Mouse (Mus musculus) midbrain, embryonic 11.5 days (tissue): ENCODE data around the gene Zfp13. TPM values are rescaled to one million over a fixed set of nuclear protein-coding genes. Genes with fewer than 3 reads are reported as not detected.

Source experiments
- ATAC-seq: fragments of 200-750 bp; cut with Nextera tagmentation; 2 replicates; pipeline ENCODE4 v1.8.0; 2017; ENCODE audit warnings: moderate TSS enrichment, moderate library complexity; ENCODE audit not compliant: low FRiP score
- DNase-seq: peaks from one replicate; pipeline ENCODE4 v3.0.0; 2015; ENCODE audit warnings: low spot score; ENCODE audit errors: missing footprints
- H3K27ac ChIP-seq: fragments of 300-500 bp; sonication (generic); 2 replicates; pipeline ENCODE4 v1.5.1; 2014; ENCODE audit warnings: low read depth, low read length
- H3K27me3 ChIP-seq: fragments of 300-500 bp; sonication (generic); 2 replicates; pipeline ENCODE4 v1.6.1; 2014; ENCODE audit warnings: mild to moderate bottlenecking, low read length, moderate library complexity, mixed read lengths; ENCODE audit not compliant: control insufficient read depth, insufficient read depth
- H3K36me3 ChIP-seq: fragments of 300-500 bp; sonication (generic); 2 replicates; pipeline ENCODE4 v1.6.1; 2014; ENCODE audit warnings: mild to moderate bottlenecking, low read length, moderate library complexity, mixed read lengths; ENCODE audit not compliant: control insufficient read depth, insufficient read depth
- H3K4me1 ChIP-seq: fragments of 300-500 bp; sonication (generic); 2 replicates; pipeline ENCODE4 v1.6.1; 2014; ENCODE audit warnings: low read length; ENCODE audit not compliant: control insufficient read depth, insufficient read depth
- H3K4me2 ChIP-seq: fragments of 300-500 bp; sonication (generic); 2 replicates; pipeline ENCODE4 v1.6.1; 2014; ENCODE audit warnings: mild to moderate bottlenecking, moderate library complexity
- H3K4me3 ChIP-seq: fragments of 300-500 bp; sonication (generic); 2 replicates; pipeline ENCODE4 v1.5.1; 2014; ENCODE audit warnings: low read depth, low read length
- H3K9ac ChIP-seq: fragments of 300-500 bp; sonication (generic); 2 replicates; pipeline ENCODE4 v1.6.1; 2014; ENCODE audit warnings: low read length
- H3K9me3 ChIP-seq: fragments of 300-500 bp; sonication (generic); 2 replicates; pipeline ENCODE4 v1.6.1; 2016; ENCODE audit warnings: low read length; ENCODE audit not compliant: control insufficient read depth
- WGBS: fragments of 180-500 bp; shearing (Covaris S2); extraction: QIAGEN DNeasy Blood & Tissue Kit; methylation state at CpG from one replicate; pipeline ENCODE4 v1.1.7; 2014; 5-methylcytosine and 5-hydroxymethylcytosine counted together
- polyA plus RNA-seq: library from polyadenylated mRNA; unstranded; fragments of >200 nt; fragmentation: Nextera tagmentation; extraction: Ambion mirVana; gene quantifications from 2 replicates; pipeline ENCODE4 v1.2.1, GENCODE M21; 2014

Zfp13 gene
- polyA plus RNA-seq, 1 experiment from 2014 or later: 16.5 TPM

GRCm38 (mm10) chr17:23555243-23555916, 43.9 kb downstream of the Zfp13 start:
- Histone ChIP-seq H3K27ac (no peak overlapping the region), H3K4me3 (no peak overlapping the region), H3K4me2 (no peak overlapping the region), H3K9ac (no peak overlapping the region), H3K9me3 (no peaks in the 10 kb centered on the region), H3K27me3 (no peaks in the 10 kb centered on the region), H3K4me1 (peaks cover 6% of the 10 kb centered on the region), H3K36me3 (peaks cover 30% of the 10 kb centered on the region; the same call in 1 of the 2 replicates)
- no peak for ATAC-seq
- 80% methylated on average over 7 of the region's 7 CpGs for WGBS
- no peak for DNase-seq

DNA sequence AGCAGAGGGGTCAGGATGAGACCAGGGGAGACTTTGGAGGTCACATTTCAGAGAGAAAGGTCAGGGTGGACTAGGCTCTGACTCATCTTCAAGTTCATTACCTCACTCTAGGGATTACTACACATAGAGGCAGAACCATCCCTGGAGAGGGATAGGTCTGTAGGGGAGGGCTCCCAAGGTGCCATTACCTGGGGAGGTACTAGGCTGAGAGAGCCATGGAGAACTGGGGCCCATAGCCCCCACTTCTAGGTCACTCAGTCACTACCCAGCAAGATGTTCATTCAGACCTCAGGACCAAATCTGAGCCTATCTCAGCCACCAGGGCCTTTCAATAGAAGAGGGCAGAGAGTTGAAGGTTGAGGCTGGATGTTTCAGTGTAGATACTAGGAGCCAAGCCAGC, 45.0 kb downstream of the Zfp13 start:
- peaks cover 26% of the 10 kb centered on the region; the same call in 1 of the 2 replicates for H3K36me3 ChIP-seq
- H3K4me3 ChIP-seq: no peak overlapping the region
- peaks cover 6% of the 10 kb centered on the region for H3K4me1 ChIP-seq
- no peak overlapping the region for H3K9ac ChIP-seq
- DNase-seq: no peak
- H3K27me3 ChIP-seq: no peaks in the 10 kb centered on the region
- H3K9me3 ChIP-seq: no peaks in the 10 kb centered on the region
- ATAC-seq: no peak
- no peak overlapping the region for H3K4me2 ChIP-seq
- H3K27ac ChIP-seq: no peak overlapping the region

GRCm38 (mm10) chr17:23553634-23554120, 45.6 kb downstream of the Zfp13 start:
- WGBS: 60% methylated on average over 1 of the region's 1 CpGs
- Histone ChIP-seq H3K4me3 (no peak overlapping the region), H3K9ac (no peak overlapping the region), H3K27ac (no peak overlapping the region), H3K4me2 (no peak overlapping the region), H3K9me3 (no peaks in the 10 kb centered on the region), H3K4me1 (peaks cover 8% of the 10 kb centered on the region), H3K27me3 (no peaks in the 10 kb centered on the region), H3K36me3 (peaks cover 19% of the 10 kb centered on the region; the same call in 1 of the 2 replicates)
- DNase-seq: no peak
- no peak for ATAC-seq

DNA sequence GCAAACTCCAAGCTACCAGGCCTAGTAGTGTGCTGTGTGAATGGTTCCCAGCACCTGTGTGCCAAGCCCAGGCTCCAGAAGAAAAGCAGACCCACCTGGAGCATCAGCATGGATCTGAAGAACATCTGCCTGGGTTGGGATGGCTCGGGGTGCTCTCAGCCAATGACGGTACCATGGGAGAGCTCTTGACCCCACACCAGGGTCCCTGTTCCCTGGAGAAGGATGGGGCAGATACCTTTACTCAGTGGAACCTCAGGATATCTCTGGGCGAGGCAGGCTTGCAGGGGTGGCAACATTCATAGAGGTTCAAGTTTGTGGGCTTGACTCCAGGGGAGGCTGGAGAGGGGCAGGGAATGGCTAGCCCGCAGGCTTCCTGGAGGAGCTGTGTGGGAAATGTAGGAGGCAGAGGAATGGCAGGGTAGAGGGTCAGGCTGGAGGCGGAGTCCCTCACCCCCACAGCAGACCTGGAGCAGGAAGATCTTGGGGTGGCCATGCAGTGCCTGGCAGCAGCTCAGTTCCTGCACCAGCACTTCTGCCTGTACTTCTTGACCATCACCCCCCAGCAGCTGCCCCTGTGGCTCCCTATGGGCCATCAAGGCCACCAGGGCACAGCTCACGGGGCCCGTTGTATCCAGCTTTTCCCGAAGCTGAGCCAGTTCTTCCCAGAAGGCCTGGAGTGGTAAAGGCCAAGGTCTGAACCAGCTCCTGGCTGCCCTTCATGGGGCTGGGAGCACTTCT, 46.2 kb downstream of the Zfp13 start:
- no peak for DNase-seq
- no peak overlapping the region for H3K9ac ChIP-seq
- H3K27me3 ChIP-seq: no peaks in the 10 kb centered on the region
- H3K4me1 ChIP-seq: peaks cover 8% of the 10 kb centered on the region
- H3K36me3 ChIP-seq: peaks cover 16% of the 10 kb centered on the region; the same call in 1 of the 2 replicates
- ATAC-seq: no peak
- no peak overlapping the region for H3K4me2 ChIP-seq
- H3K27ac ChIP-seq: no peak overlapping the region
- no peaks in the 10 kb centered on the region for H3K9me3 ChIP-seq
- 84% methylated on average over 8 of the region's 8 CpGs for WGBS
- H3K4me3 ChIP-seq: no peak overlapping the region

GRCm38 (mm10) chr17:23551963-23552362, 47.3 kb downstream of the Zfp13 start:
- Histone ChIP-seq H3K9me3 (no peaks in the 10 kb centered on the region), H3K4me2 (no peak overlapping the region), H3K27ac (no peak overlapping the region), H3K4me1 (peaks cover 8% of the 10 kb centered on the region), H3K27me3 (no peaks in the 10 kb centered on the region), H3K4me3 (no peak overlapping the region), H3K36me3 (peaks cover 5% of the 10 kb centered on the region; the same call in 1 of the 2 replicates), H3K9ac (no peak overlapping the region)
- DNase-seq: no peak
- ATAC-seq: no peak
- 58% methylated on average over 5 of the region's 5 CpGs for WGBS

DNA sequence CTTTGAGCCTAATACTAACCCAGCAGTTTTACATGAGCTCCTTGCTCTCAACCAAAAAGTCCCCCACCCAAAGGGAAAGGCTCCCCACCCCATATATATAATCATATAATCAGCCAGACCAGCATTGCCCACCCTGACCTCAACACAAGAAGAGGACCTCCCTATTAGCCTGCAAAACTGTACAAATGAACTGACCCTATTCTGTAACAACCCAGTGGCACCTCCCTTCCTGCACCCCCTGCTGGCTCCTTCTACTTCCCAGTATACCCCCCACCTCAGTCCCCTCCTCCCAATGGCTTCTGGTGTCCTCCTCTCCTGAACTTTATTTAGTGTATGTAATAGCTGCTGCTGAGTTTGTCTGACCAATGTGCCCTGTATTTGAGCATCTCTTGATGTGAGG, 47.9 kb downstream of the Zfp13 start:
- ATAC-seq (no peak), DNase-seq (no peak)
- H3K9me3 ChIP-seq: no peaks in the 10 kb centered on the region
- peaks cover 8% of the 10 kb centered on the region for H3K4me1 ChIP-seq
- H3K9ac ChIP-seq: peak overlapping the region; percentile 50; the same call in 1 of the 2 replicates
- H3K27ac ChIP-seq: no peak overlapping the region
- peak overlapping the region; percentile 55 for H3K4me2 ChIP-seq
- no peaks in the 10 kb centered on the region for H3K27me3 ChIP-seq
- peak overlapping the region; percentile 47 for H3K4me3 ChIP-seq
- peaks cover 4% of the 10 kb centered on the region; the same call in 1 of the 2 replicates for H3K36me3 ChIP-seq

DNA sequence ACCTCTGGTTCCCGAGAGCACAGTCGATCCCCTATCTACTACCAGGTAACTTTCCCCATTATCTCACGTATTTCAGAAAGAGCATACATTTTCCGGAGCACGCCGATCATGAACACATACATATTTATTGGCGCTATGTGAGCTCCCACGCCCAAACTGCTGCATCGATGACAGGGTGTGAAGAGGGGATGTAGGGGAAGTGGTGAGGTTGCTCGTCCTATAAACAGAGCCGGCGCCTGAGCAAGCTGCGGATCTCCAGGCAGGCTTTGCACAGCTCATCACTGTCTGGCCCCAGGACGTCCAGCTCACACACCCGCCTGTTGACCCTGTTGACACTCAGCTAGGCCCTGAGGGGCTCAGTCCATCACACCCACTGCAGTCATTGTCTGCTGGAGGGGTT, 48.4 kb downstream of the Zfp13 start:
- H3K4me1 ChIP-seq: peaks cover 8% of the 10 kb centered on the region
- H3K4me2 ChIP-seq: peak overlapping the region; percentile 55
- no peaks in the 10 kb centered on the region for H3K27me3 ChIP-seq
- peak overlapping the region; percentile 50 for H3K9ac ChIP-seq
- H3K36me3 ChIP-seq: peaks cover 4% of the 10 kb centered on the region; the same call in 1 of the 2 replicates
- no peaks in the 10 kb centered on the region for H3K9me3 ChIP-seq
- peak; percentile 97 for DNase-seq
- ATAC-seq: peak; percentile 22
- H3K4me3 ChIP-seq: peak overlapping the region; percentile 47
- 0% methylated on average over 15 of the region's 15 CpGs for WGBS
- H3K27ac ChIP-seq: no peak overlapping the region

DNA sequence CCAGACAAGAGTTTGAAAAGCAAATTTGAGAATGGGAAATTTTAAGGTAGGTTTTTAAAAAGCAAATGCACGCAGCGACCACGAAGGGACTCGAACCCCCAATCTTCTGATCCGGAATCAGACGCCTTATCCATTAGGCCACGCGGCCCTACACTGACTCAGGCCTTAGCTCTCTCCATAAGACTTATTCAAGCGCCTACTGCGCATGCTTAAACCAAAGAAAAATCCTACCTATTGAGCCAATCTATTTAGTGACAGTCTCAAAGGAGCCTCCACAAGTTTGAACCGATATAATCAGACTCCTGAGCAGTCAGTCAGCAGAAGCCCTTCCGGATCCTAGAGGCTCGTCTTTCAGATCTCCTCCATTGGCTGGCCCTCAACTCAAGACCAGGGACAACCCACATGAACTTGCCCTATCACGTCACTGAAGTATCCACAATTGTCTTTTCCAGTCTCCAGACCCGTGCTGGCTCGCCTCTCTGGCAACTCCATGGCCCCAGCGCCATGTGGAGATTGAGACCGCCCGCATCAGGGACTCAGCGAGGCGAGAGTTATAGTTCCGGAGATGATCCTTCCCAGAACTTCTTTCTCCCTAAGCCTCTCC, 49.0 kb downstream of the Zfp13 start:
- no peak overlapping the region for H3K27ac ChIP-seq
- peak; percentile 73 for ATAC-seq
- H3K4me1 ChIP-seq: peaks cover 8% of the 10 kb centered on the region
- peak overlapping the region; percentile 50 for H3K9ac ChIP-seq
- peak overlapping the region; percentile 55 for H3K4me2 ChIP-seq
- no peaks in the 10 kb centered on the region for H3K9me3 ChIP-seq
- H3K4me3 ChIP-seq: peak overlapping the region; percentile 47
- DNase-seq: peak; percentile 100
- WGBS: under 1% methylated on average over 22 of the region's 22 CpGs
- H3K36me3 ChIP-seq: peaks cover 3% of the 10 kb centered on the region; the same call in 1 of the 2 replicates
- no peaks in the 10 kb centered on the region for H3K27me3 ChIP-seq

DNA sequence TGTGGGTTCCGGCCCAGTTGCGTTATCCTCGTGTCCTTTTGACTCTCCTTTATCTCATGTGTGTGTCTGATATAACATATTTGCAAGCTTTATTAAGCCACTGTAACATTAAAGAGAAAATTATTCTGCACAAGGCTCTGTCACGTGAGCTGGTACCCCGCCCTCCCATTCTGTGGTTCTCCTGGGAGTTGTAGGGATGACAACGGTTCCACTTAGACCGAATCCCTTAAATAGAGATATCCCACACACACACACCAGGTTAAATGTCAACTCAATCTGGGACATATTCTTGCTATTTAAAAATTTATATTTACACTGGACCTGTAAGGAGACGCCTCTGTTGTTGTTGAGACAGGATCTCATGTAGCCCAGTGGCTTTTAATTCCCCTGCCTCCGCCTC, 49.8 kb downstream of the Zfp13 start:
- Histone ChIP-seq H3K4me3 (peak overlapping the region; percentile 47), H3K4me1 (peaks cover 8% of the 10 kb centered on the region), H3K9me3 (no peaks in the 10 kb centered on the region), H3K27ac (no peak overlapping the region), H3K4me2 (peak overlapping the region; percentile 55), H3K27me3 (no peaks in the 10 kb centered on the region), H3K9ac (no peak overlapping the region; the same call in 1 of the 2 replicates), H3K36me3 (no peaks in the 10 kb centered on the region)
- DNase-seq: peak; percentile 89
- 6% methylated on average over 9 of the region's 9 CpGs for WGBS
- ATAC-seq: no peak
